Mouse (Mus musculus): Measurements from ENCODE around the gene Gm13276. TPM values are rescaled to one million over a fixed set of nuclear protein-coding genes. Genes with fewer than 3 reads are reported as not detected.

Gm13276 gene
- total RNA-seq, 1 experiment from 2014 or later = not detected

Other genes starting within 250 kb of the Gm13276 start
- not detected in 2 replicates for gene Ifna15, start 227.5 kb upstream of the Gm13276 start, total RNA-seq (2023)
- gene Ifna14, start 213.9 kb upstream of the Gm13276 start, total RNA-seq (2023) = not detected in 2 replicates
- not detected in 2 replicates for gene Ifna9, start 193.3 kb upstream of the Gm13276 start, total RNA-seq (2023)
- not detected in 2 replicates for gene Ifna12, start 182.3 kb upstream of the Gm13276 start, total RNA-seq (2023)
- not detected in 2 replicates for gene C87499, start 151.3 kb upstream of the Gm13276 start, total RNA-seq (2023)
- not detected in 2 replicates for gene Ifna13, start 141.2 kb upstream of the Gm13276 start, total RNA-seq (2023)
- not detected in 2 replicates for gene Ifna16, start 108.8 kb upstream of the Gm13276 start, total RNA-seq (2023)
- not detected in 2 replicates for gene Ifna2, start 101.8 kb upstream of the Gm13276 start, total RNA-seq (2023)
- gene Ifnab, start 94.3 kb upstream of the Gm13276 start, total RNA-seq (2023) = not detected in 2 replicates
- gene Gm26566, start 63.9 kb upstream of the Gm13276 start, total RNA-seq (2023) = 0.63 TPM in 1 of 2 replicates, not detected in the other
- gene Klhl9, start 63.2 kb upstream of the Gm13276 start, total RNA-seq (2023) = 48.2 and 49.4 TPM in 2 replicates
- gene Gm13271, start 30.8 kb upstream of the Gm13276 start, total RNA-seq (2023) = not detected in 2 replicates
- not detected in 2 replicates for gene Gm13283, start 25.6 kb upstream of the Gm13276 start, total RNA-seq (2023)
- 0.54 TPM in 1 of 2 replicates, not detected in the other for gene Gm13290, start 11.9 kb upstream of the Gm13276 start, total RNA-seq (2023)
- gene Gm13289, start 8.8 kb upstream of the Gm13276 start, total RNA-seq (2023) = not detected in 2 replicates
- gene Gm13272, start 5.9 kb upstream of the Gm13276 start, total RNA-seq (2023) = not detected in 2 replicates
- gene Ifnz, start 3.6 kb upstream of the Gm13276 start, total RNA-seq (2023) = not detected in 2 replicates
- gene Gm13277, start 2.9 kb downstream of the Gm13276 start, total RNA-seq (2023) = not detected in 2 replicates
- gene Gm13278, start 5.8 kb downstream of the Gm13276 start, total RNA-seq (2023) = not detected in 2 replicates
- gene Gm13275, start 8.8 kb downstream of the Gm13276 start, total RNA-seq (2023) = not detected in 2 replicates
- not detected in 2 replicates for gene Gm13279, start 11.7 kb downstream of the Gm13276 start, total RNA-seq (2023)
- 0.45 TPM in 1 of 2 replicates, not detected in the other for gene Gm13285, start 14.0 kb downstream of the Gm13276 start, total RNA-seq (2023)
- gene Gm13287, start 17.5 kb downstream of the Gm13276 start, total RNA-seq (2023) = not detected in 2 replicates
- gene Gm13288, start 19.8 kb downstream of the Gm13276 start, total RNA-seq (2023) = not detected in 2 replicates
- gene Ifna7, start 30.5 kb downstream of the Gm13276 start, total RNA-seq (2023) = not detected in 2 replicates
- gene Ifna11, start 34.2 kb downstream of the Gm13276 start, total RNA-seq (2023) = not detected in 2 replicates
- gene Ifna6, start 41.7 kb downstream of the Gm13276 start, total RNA-seq (2023) = not detected in 2 replicates
- not detected in 2 replicates for gene Ifna5, start 49.8 kb downstream of the Gm13276 start, total RNA-seq (2023)
- gene Ifna4, start 56.2 kb downstream of the Gm13276 start, total RNA-seq (2023) = not detected in 2 replicates
- not detected in 2 replicates for gene Ifna1, start 64.4 kb downstream of the Gm13276 start, total RNA-seq (2023)
- gene Ifne, start 94.5 kb downstream of the Gm13276 start, total RNA-seq (2023) = not detected in 2 replicates